Mouse (Mus musculus) limb, embryonic 14.5 days (tissue): ENCODE measurements around the gene Pard3b. TPM values are rescaled to one million over a fixed set of nuclear protein-coding genes. Genes with fewer than 3 reads are reported as not detected.
"Not testable (repeated sequence)": the region's sequence is repeated elsewhere in the genome, so short reads cannot be mapped to it uniquely, and the experiment has no call there.

ENCODE experiments used
- ATAC-seq: fragments of 200-750 bp; cut with Nextera tagmentation; 2 replicates; pipeline ENCODE4 v1.8.0; 2017; ENCODE audit warnings: low read depth, moderate number of reproducible peaks, moderate TSS enrichment; ENCODE audit not compliant: low FRiP score
- DNase-seq: peaks from one replicate; pipeline ENCODE4 v3.0.0-alpha.2; 2015; ENCODE audit warnings: low spot score
- H3K27ac ChIP-seq: fragments of 300-500 bp; sonication (generic); replicated peaks from 2 replicates; pipeline ENCODE4 v1.5.1; 2014; ENCODE audit warnings: low read depth, mild to moderate bottlenecking, low read length, moderate library complexity, mixed read lengths
- H3K27me3 ChIP-seq: fragments of 300-500 bp; sonication (generic); 2 replicates; pipeline ENCODE4 v1.6.1; 2014; ENCODE audit warnings: low read length, mixed read lengths; ENCODE audit not compliant: control insufficient read depth, insufficient read depth
- H3K36me3 ChIP-seq: fragments of 300-500 bp; sonication (generic); 2 replicates; pipeline ENCODE4 v1.6.1; 2014; ENCODE audit warnings: mild to moderate bottlenecking, low read length, moderate library complexity, mixed read lengths; ENCODE audit not compliant: control insufficient read depth, insufficient read depth
- H3K4me1 ChIP-seq: fragments of 300-500 bp; sonication (generic); 2 replicates; pipeline ENCODE4 v1.6.1; 2014; ENCODE audit warnings: antibody characterized with exemption, low read length, mixed read lengths; ENCODE audit not compliant: control insufficient read depth, insufficient read depth
- H3K4me2 ChIP-seq: fragments of 300-500 bp; sonication (generic); replicated peaks from 2 replicates; pipeline ENCODE4 v1.6.1; 2014; ENCODE audit warnings: low read depth, mild to moderate bottlenecking, low read length, moderate library complexity; ENCODE audit not compliant: severe bottlenecking
- H3K4me3 ChIP-seq: fragments of 300-500 bp; sonication (generic); replicated peaks from 2 replicates; pipeline ENCODE4 v1.5.1; 2014; ENCODE audit warnings: low read length
- H3K9ac ChIP-seq: fragments of 300-500 bp; sonication (generic); 2 replicates; pipeline ENCODE4 v1.6.1; 2014; ENCODE audit warnings: mild to moderate bottlenecking, low read depth, low read length, moderate library complexity; ENCODE audit not compliant: severe bottlenecking
- H3K9me3 ChIP-seq: fragments of 300-500 bp; sonication (generic); 2 replicates; pipeline ENCODE4 v1.6.1; 2016; ENCODE audit warnings: low read length; ENCODE audit not compliant: control insufficient read depth
- POLR2A ChIP-seq: fragments of 200-500 bp; IDR thresholded peaks from 2 replicates; pipeline ENCODE4 v1.8.0; 2012; ENCODE audit warnings: inconsistent platforms, mild to moderate bottlenecking, moderate library complexity, borderline replicate concordance; ENCODE audit not compliant: insufficient read depth, insufficient read length; ENCODE audit errors: extremely low read depth
- WGBS: fragments of 180-500 bp; shearing (Covaris S2); extraction: QIAGEN DNeasy Blood & Tissue Kit; methylation state at CpG from one replicate; pipeline ENCODE4 v1.1.7; 2014; 5-methylcytosine and 5-hydroxymethylcytosine counted together
- polyA plus RNA-seq, 2 experiments: library from polyadenylated mRNA; depleted of rRNA in 1 of 2; stranded (reverse) in 1 of 2; unstranded in 1 of 2; fragments of >200 nt; fragmentation: Nextera tagmentation in 1 of 2; extraction: Ambion mirVana in 1 of 2; gene quantifications; 2 replicates each; pipeline versions ENCODE4 v1.2.1 to v1.2.3; 2012 to 2014

Gene Pard3b
- polyA plus RNA-seq, 2 experiments: 5.3 to 21.0 TPM

DNA sequence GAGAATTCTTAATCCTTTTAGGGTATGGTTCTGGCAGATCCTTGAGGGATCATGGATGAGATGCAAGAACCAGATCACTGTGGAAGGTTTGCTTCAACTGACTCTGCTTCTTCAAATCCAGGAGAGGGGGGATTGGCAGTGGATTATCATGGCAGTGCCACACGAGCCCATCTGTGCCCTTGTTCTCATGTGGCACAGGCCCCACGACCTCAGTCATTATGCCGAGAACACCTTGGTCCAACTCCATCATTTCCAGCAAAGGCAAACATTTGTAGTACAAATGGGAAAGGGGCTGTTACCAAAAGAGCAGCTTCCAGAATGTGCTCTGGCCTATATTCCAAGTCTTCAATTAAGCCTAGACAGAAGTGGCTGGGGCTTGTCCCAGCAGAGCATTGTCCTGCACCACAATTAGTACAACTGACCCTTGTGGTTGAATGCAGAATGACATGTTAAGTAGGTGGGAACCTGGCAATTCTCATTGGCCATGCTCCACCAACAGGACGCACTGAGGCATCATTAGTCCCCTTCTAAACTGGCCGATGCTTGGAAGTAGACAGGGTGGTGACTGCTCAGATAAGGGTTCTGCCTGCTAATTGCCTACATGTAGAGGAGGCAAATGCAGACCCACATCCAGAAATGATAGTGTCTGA, 959.3 kb downstream of the Pard3b start:
- Histone ChIP-seq H3K9me3 (no peaks in the 10 kb centered on the region), H3K27ac (no peak overlapping the region), H3K4me1 (peaks cover 2% of the 10 kb centered on the region; the same call in 1 of the 2 replicates), H3K9ac (no peak overlapping the region), H3K4me3 (no peak overlapping the region), H3K27me3 (no peaks in the 10 kb centered on the region), H3K36me3 (no peaks in the 10 kb centered on the region), H3K4me2 (no peak overlapping the region)
- DNase-seq: no peak
- no peak for TF ChIP-seq POLR2A
- WGBS: 86% methylated on average over 5 of the region's 5 CpGs
- ATAC-seq: no peak

GRCm38 (mm10) chr1:62598551-62598950, 959.9 kb downstream of the Pard3b start:
- Histone ChIP-seq H3K27ac (no peak overlapping the region), H3K27me3 (no peaks in the 10 kb centered on the region), H3K9ac (no peak overlapping the region), H3K4me2 (no peak overlapping the region), H3K4me1 (no peaks in the 10 kb centered on the region; the same call in 1 of the 2 replicates), H3K4me3 (no peak overlapping the region), H3K36me3 (no peaks in the 10 kb centered on the region), H3K9me3 (no peaks in the 10 kb centered on the region)
- ATAC-seq (no peak), DNase-seq (no peak)
- TF ChIP-seq POLR2A: no peak
- WGBS: 86% methylated on average over 5 of the region's 5 CpGs

- not testable (repeated sequence) for DNase-seq, H3K9ac ChIP-seq, ATAC-seq, H3K4me2 ChIP-seq, H3K4me3 ChIP-seq, H3K9me3 ChIP-seq, H3K36me3 ChIP-seq, H3K27ac ChIP-seq, H3K27me3 ChIP-seq, H3K4me1 ChIP-seq
- 97% methylated on average over 1 of the region's 1 CpGs for WGBS
Measured at GRCm38 (mm10) chr1:62604644-62605043, 966.0 kb downstream of the Pard3b start.

DNA sequence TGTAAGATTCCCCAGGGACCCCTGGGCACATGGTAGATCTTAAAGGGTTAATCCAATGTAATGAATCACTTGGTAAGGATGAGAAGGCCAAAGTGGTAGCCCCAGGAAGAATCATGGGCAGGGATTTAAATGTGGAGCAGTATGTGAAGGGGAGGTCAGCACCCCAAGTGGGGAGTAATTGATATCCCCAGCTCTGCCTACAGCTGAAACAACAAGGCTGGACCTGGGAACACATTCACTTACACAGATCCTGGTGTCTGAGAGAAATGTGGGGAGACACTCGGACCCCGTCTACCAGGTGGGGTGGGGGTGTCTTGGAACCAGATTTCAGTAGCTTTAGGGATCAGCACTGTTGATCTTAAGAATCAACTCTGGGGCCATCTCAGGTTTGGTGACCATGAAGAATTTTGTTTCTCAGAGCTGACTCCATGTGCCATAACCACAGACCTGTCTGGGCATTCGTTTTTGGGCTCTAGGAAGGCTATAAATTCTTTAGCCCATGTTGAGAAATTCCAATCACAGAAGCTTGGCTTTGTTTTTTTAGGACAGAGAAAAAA, 979.6 kb downstream of the Pard3b start:
- ATAC-seq (no peak), DNase-seq (no peak)
- TF ChIP-seq POLR2A: no peak
- H3K27me3 ChIP-seq: no peaks in the 10 kb centered on the region
- no peak overlapping the region for H3K4me2 ChIP-seq
- no peak overlapping the region for H3K4me3 ChIP-seq
- no peaks in the 10 kb centered on the region for H3K9me3 ChIP-seq
- H3K27ac ChIP-seq: no peak overlapping the region
- WGBS: 59% methylated on average over 3 of the region's 3 CpGs
- H3K4me1 ChIP-seq: no peaks in the 10 kb centered on the region
- H3K9ac ChIP-seq: no peak overlapping the region
- no peaks in the 10 kb centered on the region for H3K36me3 ChIP-seq

- no peaks in the 10 kb centered on the region for H3K9me3 ChIP-seq
- H3K4me2 ChIP-seq: no peak overlapping the region
- DNase-seq (no peak), ATAC-seq (no peak)
- TF ChIP-seq POLR2A: no peak
- H3K27me3 ChIP-seq: no peaks in the 10 kb centered on the region
- H3K4me3 ChIP-seq: no peak overlapping the region
- 90% methylated on average over 5 of the region's 5 CpGs for WGBS
- no peaks in the 10 kb centered on the region for H3K36me3 ChIP-seq
- H3K9ac ChIP-seq: no peak overlapping the region
- no peaks in the 10 kb centered on the region for H3K4me1 ChIP-seq
- no peak overlapping the region for H3K27ac ChIP-seq
Measured at GRCm38 (mm10) chr1:62619456-62619855, 980.8 kb downstream of the Pard3b start.

DNA sequence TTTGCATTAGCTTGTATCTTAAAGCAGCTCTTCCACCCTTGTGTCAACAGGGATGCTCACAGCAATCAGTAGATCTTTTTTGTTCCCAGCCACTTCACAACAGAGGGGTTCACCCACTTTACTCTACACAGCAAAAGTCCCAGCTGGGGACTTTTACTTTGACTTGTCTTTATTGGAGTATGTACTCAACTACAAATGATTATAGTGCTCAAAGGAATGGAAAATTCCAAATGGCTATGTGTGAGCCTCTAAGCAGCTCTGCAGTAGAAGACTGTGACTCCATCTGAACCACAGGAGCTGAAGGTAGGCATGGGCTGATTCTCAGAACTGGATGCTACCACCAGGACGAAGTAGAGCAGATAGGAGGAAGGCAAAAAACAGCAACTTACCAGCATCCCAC, 983.8 kb downstream of the Pard3b start:
- Histone ChIP-seq H3K27ac (no peak overlapping the region), H3K4me3 (no peak overlapping the region), H3K4me2 (no peak overlapping the region), H3K9ac (no peak overlapping the region), H3K9me3 (no peaks in the 10 kb centered on the region), H3K36me3 (no peaks in the 10 kb centered on the region), H3K27me3 (no peaks in the 10 kb centered on the region), H3K4me1 (no peaks in the 10 kb centered on the region)
- no peak for TF ChIP-seq POLR2A
- 88% methylated on average over 1 of the region's 1 CpGs for WGBS
- DNase-seq (no peak), ATAC-seq (no peak)
